Comparison of ENCODE assay signal across 13 mouse cellular contexts in the genomic region with DNA sequence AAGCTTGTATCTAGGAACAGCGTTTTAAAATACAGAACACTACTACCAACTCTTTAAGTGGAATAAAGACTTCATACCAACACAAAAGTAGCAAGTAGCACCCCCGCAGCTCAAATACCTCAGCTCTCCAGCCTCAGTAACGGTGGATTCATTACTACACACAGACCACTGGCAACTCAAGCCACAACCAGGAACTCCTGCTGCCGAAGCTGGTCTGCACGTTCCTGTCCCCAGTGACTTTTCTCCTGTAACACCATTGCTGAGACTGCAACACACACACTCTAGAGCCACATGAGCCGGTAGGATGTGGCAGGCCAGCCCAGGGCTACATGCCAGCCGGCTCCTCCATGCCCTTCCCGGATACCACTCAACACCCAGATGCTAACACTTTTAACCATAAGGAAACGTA. TPM values are rescaled to one million over a fixed set of nuclear protein-coding genes. Genes with fewer than 3 reads are reported as not detected.
DNase-seq lines count a peak whose midpoint lies in the region; ATAC-seq and TF ChIP-seq lines count a peak whose summit lies in the region.
"Had no signal": no experiment of that assay in that cellular context is flagged by ENCODE, and none has a peak within 500 bp of the region (broad histone marks: within the 10 kb centered on the region; RNA-seq: fewer than 3 reads in every experiment).

No protein-coding gene starts in this region.

- 49% methylated on average over 9 of the region's 9 CpGs for WGBS in limb, embryonic 12.5 days
- 69% methylated on average over 9 of the region's 9 CpGs for WGBS in limb, embryonic 10.5 days
- 62% methylated on average over 9 of the region's 9 CpGs for WGBS in stomach, postnatal 0 days

- peak; percentile 34 for DNase-seq in adrenal gland, postnatal 14 days
- DNase-seq in adrenal gland, postnatal 10 days: no peak
- DNase-seq in limb, embryonic 10.5 days (ENCODE audit: low spot score): no peak
- no peak for DNase-seq in stomach, postnatal 0 days (ENCODE audit: low spot score)
- no peak for DNase-seq in cerebellum, adult 8-10 months
- no peak for DNase-seq in cerebellum, postnatal 36 days
- DNase-seq: spleen, adult 18-20 months had no signal

- TF ChIP-seq EP300 in stomach, postnatal 0 days (optimal IDR thresholded peaks at IDR 0.05): no peak

- no peaks in the 10 kb centered on the region for H3K36me3 ChIP-seq in limb, embryonic 12.5 days
- no peaks in the 10 kb centered on the region for H3K36me3 ChIP-seq in limb, embryonic 10.5 days
- H3K36me3 ChIP-seq in stomach, postnatal 0 days (ENCODE audit: control insufficient read depth, insufficient read depth, low read length): no peaks in the 10 kb centered on the region
- H3K36me3 ChIP-seq: neural tube, embryonic 13.5 days had no signal

- no peak for TF ChIP-seq CTCF in stomach, postnatal 0 days (IDR thresholded peaks at IDR 0.05; ENCODE audit: low read depth)

- H3K4me3 ChIP-seq in limb, embryonic 12.5 days (replicated peaks): no peak overlapping the region
- no peak overlapping the region for H3K4me3 ChIP-seq in limb, embryonic 10.5 days
- H3K4me3 ChIP-seq in stomach, postnatal 0 days (ENCODE audit: low read depth, low read length): no peak overlapping the region
- H3K4me3 ChIP-seq: neural tube, embryonic 13.5 days had no signal

- ATAC-seq in limb, embryonic 12.5 days (ENCODE audit: insufficient number of reproducible peaks, insufficient read depth, low FRiP score, low TSS enrichment, low read depth): no peak
- peak; percentile 40 to 63 for ATAC-seq in hematopoietic stem cell, adult 5-6 weeks (replicated peaks in 1 of 2; ENCODE audit: insufficient read depth in 1 of 2, low FRiP score in 2 of 2, low TSS enrichment in 1 of 2, low read depth in 1 of 2, poor library complexity in 2 of 2, severe bottlenecking in 2 of 2)
- no peak for ATAC-seq in stomach, postnatal 0 days (ENCODE audit: low FRiP score, low TSS enrichment)
- ATAC-seq: intestine, postnatal 0 days had no signal

- no peaks in the 10 kb centered on the region for H3K9me3 ChIP-seq in limb, embryonic 12.5 days
- no peaks in the 10 kb centered on the region for H3K9me3 ChIP-seq in limb, embryonic 10.5 days (replicated peaks)
- no peaks in the 10 kb centered on the region for H3K9me3 ChIP-seq in stomach, postnatal 0 days (ENCODE audit: control insufficient read depth, low read length)
- H3K9me3 ChIP-seq: neural tube, embryonic 13.5 days had no signal

- H3K4me2 ChIP-seq in limb, embryonic 12.5 days: peak overlapping the region; percentile 41; the same call in 1 of the 2 replicates
- H3K4me2 ChIP-seq in stomach, postnatal 0 days (replicated peaks; ENCODE audit: low read depth): no peak overlapping the region
- H3K4me2 ChIP-seq: neural tube, embryonic 13.5 days had no signal

- no peaks in the 10 kb centered on the region for H3K27me3 ChIP-seq in limb, embryonic 12.5 days
- H3K27me3 ChIP-seq in limb, embryonic 10.5 days (ENCODE audit: low read depth, poor library complexity, severe bottlenecking): no peaks in the 10 kb centered on the region
- no peaks in the 10 kb centered on the region for H3K27me3 ChIP-seq in stomach, postnatal 0 days (ENCODE audit: control insufficient read depth, insufficient read depth, low read length)
- H3K27me3 ChIP-seq: neural tube, embryonic 13.5 days had no signal

- H3K9ac ChIP-seq in limb, embryonic 12.5 days (replicated peaks): no peak overlapping the region
- no peak overlapping the region for H3K9ac ChIP-seq in stomach, postnatal 0 days (ENCODE audit: low read length)
- H3K9ac ChIP-seq: neural tube, embryonic 13.5 days had no signal

- H3K4me1 ChIP-seq in limb, embryonic 12.5 days (replicated peaks): peaks cover 21% of the 10 kb centered on the region
- peaks cover 25% of the 10 kb centered on the region for H3K4me1 ChIP-seq in limb, embryonic 10.5 days
- H3K4me1 ChIP-seq in stomach, postnatal 0 days (replicated peaks; ENCODE audit: control insufficient read depth, insufficient read depth): no peaks in the 10 kb centered on the region

- H3K27ac ChIP-seq in limb, embryonic 12.5 days: peak overlapping the region; percentile 78
- H3K27ac ChIP-seq in limb, embryonic 10.5 days: no peak overlapping the region
- peak overlapping the region; percentile 53 for H3K27ac ChIP-seq in stomach, postnatal 0 days (replicated peaks)
- H3K27ac ChIP-seq: neural tube, embryonic 13.5 days had no signal

RNA-seq across cellular contexts. Expression of gene Ncl, which starts 20.0 kb away (rescaled TPM):
- 330 and 396 TPM in 2 replicates for total RNA-seq in adrenal gland, postnatal 14 days (2021)
- 100 to 1,000 TPM; 242 to 251 TPM for total RNA-seq in adrenal gland, postnatal 10 days (2021)
- 467 and 515 TPM in 2 replicates for polyA plus RNA-seq in limb, embryonic 12.5 days (2016; fragmentation: Nextera tagmentation; extraction: Ambion mirVana)
- 554 and 638 TPM in 2 replicates for polyA plus RNA-seq in limb, embryonic 10.5 days (2016; fragmentation: Nextera tagmentation; extraction: Ambion mirVana)
- 725 and 1,004 TPM in 2 replicates for total RNA-seq in hematopoietic stem cell, adult 5-6 weeks (2017)
- 198 and 202 TPM in 2 replicates for polyA plus RNA-seq in stomach, postnatal 0 days (2015; fragmentation: Nextera tagmentation; extraction: Ambion mirVana)

RNA-seq across cellular contexts. Expression of gene Nmur1, which starts 46.9 kb away (rescaled TPM):
- total RNA-seq in adrenal gland, postnatal 14 days (2021): not detected in 2 replicates
- total RNA-seq in adrenal gland, postnatal 10 days (2021): not detected
- polyA plus RNA-seq in limb, embryonic 12.5 days (2016; fragmentation: Nextera tagmentation; extraction: Ambion mirVana): not detected in 2 replicates
- 0.15 and 0.24 TPM in 2 replicates for polyA plus RNA-seq in limb, embryonic 10.5 days (2016; fragmentation: Nextera tagmentation; extraction: Ambion mirVana)
- total RNA-seq in hematopoietic stem cell, adult 5-6 weeks (2017): not detected in 2 replicates
- 0.52 and 0.56 TPM in 2 replicates for polyA plus RNA-seq in stomach, postnatal 0 days (2015; fragmentation: Nextera tagmentation; extraction: Ambion mirVana)

RNA-seq across cellular contexts. Expression of gene Tex44, which starts 47.0 kb away (rescaled TPM):
- total RNA-seq in adrenal gland, postnatal 14 days (2021): not detected in 2 replicates
- total RNA-seq in adrenal gland, postnatal 10 days (2021): not detected
- polyA plus RNA-seq in limb, embryonic 12.5 days (2016; fragmentation: Nextera tagmentation; extraction: Ambion mirVana): not detected in 2 replicates
- polyA plus RNA-seq in limb, embryonic 10.5 days (2016; fragmentation: Nextera tagmentation; extraction: Ambion mirVana): not detected in 2 replicates
- not detected in 2 replicates for total RNA-seq in hematopoietic stem cell, adult 5-6 weeks (2017)
- polyA plus RNA-seq in stomach, postnatal 0 days (2015; fragmentation: Nextera tagmentation; extraction: Ambion mirVana): not detected in 2 replicates
- polyA plus RNA-seq: intestine, postnatal 0 days; limb, embryonic 11.5 days; neural tube, embryonic 13.5 days; urinary bladder, adult 2 months had no signal

Comparison
In these comparisons a context has a peak if more than half of its experiments do, and no peak if none do; other contexts are left out.
1. ATAC-seq: peak in hematopoietic stem cell, adult 5-6 weeks (2 of 2); none in limb, embryonic 12.5 days (single experiment) and stomach, postnatal 0 days (single experiment).